Mouse (Mus musculus): ENCODE data around the gene Tcte1. TPM values are rescaled to one million over a fixed set of nuclear protein-coding genes. Genes with fewer than 3 reads are reported as not detected.
A peak's percentile ranks its signal among the peaks of the same experiment; 100 is the strongest.

Gene Tcte1
- polyA plus RNA-seq, 1 experiment from 2014 or later = 1.5 TPM

- 95% methylated on average over 7 of the region's 7 CpGs for WGBS
- Histone ChIP-seq H3K4me3 (ENCODE audit: low read depth, low read length) (no peak overlapping the region), H3K27me3 (ENCODE audit: control insufficient read depth, insufficient read depth, low read length) (peaks cover 3% of the 10 kb centered on the region), H3K9ac (replicated peaks; ENCODE audit: low read length) (no peak overlapping the region), H3K36me3 (replicated peaks; ENCODE audit: control insufficient read depth, insufficient read depth, low read depth, low read length) (no peaks in the 10 kb centered on the region), H3K4me2 (ENCODE audit: low read depth, low read length) (no peak overlapping the region), H3K4me1 (ENCODE audit: control insufficient read depth, insufficient read depth, low read length) (peaks cover 8% of the 10 kb centered on the region), H3K9me3 (replicated peaks; ENCODE audit: control insufficient read depth, low read length) (no peaks in the 10 kb centered on the region), H3K27ac (replicated peaks; ENCODE audit: low read depth, low read length) (no peak overlapping the region)
- no peak for DNase-seq (ENCODE audit: low spot score)
- no peak for ATAC-seq (replicated peaks; ENCODE audit: insufficient number of reproducible peaks, low FRiP score, low TSS enrichment, low read depth)
Observed at GRCm38 (mm10) chr17:45589236-45589635, 66.0 kb downstream of the Tcte1 start.

GRCm38 (mm10) chr17:45589844-45590243, 66.6 kb downstream of the Tcte1 start:
- H3K9ac ChIP-seq (replicated peaks; ENCODE audit: low read length) = no peak overlapping the region
- no peak overlapping the region for H3K4me3 ChIP-seq (ENCODE audit: low read depth, low read length)
- no peak for ATAC-seq (replicated peaks; ENCODE audit: insufficient number of reproducible peaks, low FRiP score, low TSS enrichment, low read depth)
- no peak for DNase-seq (ENCODE audit: low spot score)
- peaks cover 6% of the 10 kb centered on the region for H3K27me3 ChIP-seq (ENCODE audit: control insufficient read depth, insufficient read depth, low read length)
- peaks cover 10% of the 10 kb centered on the region for H3K4me1 ChIP-seq (ENCODE audit: control insufficient read depth, insufficient read depth, low read length)
- no peaks in the 10 kb centered on the region for H3K9me3 ChIP-seq (replicated peaks; ENCODE audit: control insufficient read depth, low read length)
- no peak overlapping the region for H3K4me2 ChIP-seq (ENCODE audit: low read depth, low read length)
- 96% methylated on average over 8 of the region's 8 CpGs for WGBS
- H3K36me3 ChIP-seq (replicated peaks; ENCODE audit: control insufficient read depth, insufficient read depth, low read depth, low read length) = no peaks in the 10 kb centered on the region
- no peak overlapping the region for H3K27ac ChIP-seq (replicated peaks; ENCODE audit: low read depth, low read length)

- H3K4me2 ChIP-seq (ENCODE audit: low read depth, low read length) = no peak overlapping the region
- peaks cover 12% of the 10 kb centered on the region for H3K4me1 ChIP-seq (ENCODE audit: control insufficient read depth, insufficient read depth, low read length)
- no peaks in the 10 kb centered on the region for H3K9me3 ChIP-seq (replicated peaks; ENCODE audit: control insufficient read depth, low read length)
- H3K27me3 ChIP-seq (ENCODE audit: control insufficient read depth, insufficient read depth, low read length) = peaks cover 6% of the 10 kb centered on the region
- ATAC-seq (replicated peaks; ENCODE audit: insufficient number of reproducible peaks, low FRiP score, low TSS enrichment, low read depth) (no peak), DNase-seq (ENCODE audit: low spot score) (no peak)
- H3K27ac ChIP-seq (replicated peaks; ENCODE audit: low read depth, low read length) = no peak overlapping the region
- no peak overlapping the region for H3K9ac ChIP-seq (replicated peaks; ENCODE audit: low read length)
- WGBS = 60% methylated on average over 6 of the region's 6 CpGs
- H3K4me3 ChIP-seq (ENCODE audit: low read depth, low read length) = no peak overlapping the region
- no peaks in the 10 kb centered on the region for H3K36me3 ChIP-seq (replicated peaks; ENCODE audit: control insufficient read depth, insufficient read depth, low read depth, low read length)
Observed at GRCm38 (mm10) chr17:45590410-45590809, 67.2 kb downstream of the Tcte1 start.

DNA sequence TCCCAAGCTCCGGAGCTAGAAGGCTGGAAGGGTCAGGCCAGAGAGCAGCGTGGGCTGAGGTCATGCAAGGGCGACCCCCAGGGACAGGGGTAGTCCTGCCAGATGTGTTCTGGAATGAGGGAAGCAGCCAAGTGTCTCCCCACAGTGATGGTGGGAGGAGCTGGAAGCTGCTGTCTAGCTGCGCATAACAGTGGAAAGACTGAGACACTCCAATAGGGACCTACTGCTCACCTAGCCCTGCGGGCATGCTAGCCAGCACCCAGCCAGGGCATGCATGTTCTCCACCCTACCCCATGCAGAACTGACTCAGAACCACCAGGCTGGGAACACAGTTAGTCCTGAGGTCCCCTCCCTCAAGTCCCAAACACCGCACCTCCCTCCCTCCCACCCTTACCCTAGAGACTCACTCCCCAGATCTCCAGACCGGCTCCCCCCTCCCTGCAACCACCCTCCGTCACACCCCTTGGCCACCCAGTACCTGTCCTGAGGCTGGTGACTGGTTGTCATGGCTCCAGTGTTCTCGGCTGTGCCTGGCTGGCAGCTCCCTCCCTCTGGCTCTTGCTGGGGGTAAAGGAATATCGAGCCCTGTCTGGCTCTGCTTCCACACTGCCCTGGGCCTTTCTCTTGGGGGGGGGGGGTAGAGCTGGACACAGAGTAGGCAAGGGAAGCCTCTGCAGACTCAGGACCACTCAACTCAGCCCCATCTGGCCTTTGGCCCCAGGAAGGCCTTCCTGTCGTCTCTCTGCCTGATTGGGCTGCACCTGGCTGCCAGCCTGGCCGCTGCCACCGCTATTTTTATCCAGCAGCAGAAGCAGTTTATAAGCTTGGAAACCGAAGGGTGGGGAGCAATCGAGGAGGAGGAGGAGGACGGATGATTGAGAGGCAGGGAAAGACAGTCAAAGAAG, 68.7 kb downstream of the Tcte1 start:
- DNase-seq (ENCODE audit: low spot score) (no peak), ATAC-seq (replicated peaks; ENCODE audit: insufficient number of reproducible peaks, low FRiP score, low TSS enrichment, low read depth) (no peak)
- no peaks in the 10 kb centered on the region for H3K9me3 ChIP-seq (replicated peaks; ENCODE audit: control insufficient read depth, low read length)
- 39% methylated on average over 16 of the region's 16 CpGs for WGBS
- H3K4me2 ChIP-seq (ENCODE audit: low read depth, low read length) = no peak overlapping the region
- no peak overlapping the region for H3K4me3 ChIP-seq (ENCODE audit: low read depth, low read length)
- no peak overlapping the region for H3K27ac ChIP-seq (replicated peaks; ENCODE audit: low read depth, low read length)
- H3K36me3 ChIP-seq (replicated peaks; ENCODE audit: control insufficient read depth, insufficient read depth, low read depth, low read length) = no peaks in the 10 kb centered on the region
- peak overlapping the region; percentile 34 for H3K9ac ChIP-seq (replicated peaks; ENCODE audit: low read length)
- H3K27me3 ChIP-seq (ENCODE audit: control insufficient read depth, insufficient read depth, low read length) = peaks cover 6% of the 10 kb centered on the region
- peaks cover 14% of the 10 kb centered on the region for H3K4me1 ChIP-seq (ENCODE audit: control insufficient read depth, insufficient read depth, low read length)

Other genes starting within 250 kb of the Tcte1 start
- 88.6 and 97.6 TPM in 2 replicates for gene Cdc5l, start 89.7 kb upstream of the Tcte1 start, polyA plus RNA-seq (2014; fragmentation: Nextera tagmentation; extraction: Ambion mirVana)
- 0.17 and 0.26 TPM in 2 replicates for gene Spats1, start 48.0 kb upstream of the Tcte1 start, polyA plus RNA-seq (2014; fragmentation: Nextera tagmentation; extraction: Ambion mirVana)
- gene Aars2, start 16.6 kb upstream of the Tcte1 start, polyA plus RNA-seq (2014; fragmentation: Nextera tagmentation; extraction: Ambion mirVana) = 14.3 and 16.1 TPM in 2 replicates
- 5.4 and 6.3 TPM in 2 replicates for gene Tmem151b, start 26.2 kb downstream of the Tcte1 start, polyA plus RNA-seq (2014; fragmentation: Nextera tagmentation; extraction: Ambion mirVana)
- gene Nfkbie, start 32.3 kb downstream of the Tcte1 start, polyA plus RNA-seq (2014; fragmentation: Nextera tagmentation; extraction: Ambion mirVana) = 3.5 and 5.3 TPM in 2 replicates
- gene Slc35b2, start 40.4 kb downstream of the Tcte1 start, polyA plus RNA-seq (2014; fragmentation: Nextera tagmentation; extraction: Ambion mirVana) = 85.6 and 92.2 TPM in 2 replicates
- gene Hsp90ab1, start 49.8 kb downstream of the Tcte1 start, polyA plus RNA-seq (2014; fragmentation: Nextera tagmentation; extraction: Ambion mirVana) = 1,660 and 1,740 TPM in 2 replicates
- 52.5 and 58.9 TPM in 2 replicates for gene Slc29a1, start 76.2 kb downstream of the Tcte1 start, polyA plus RNA-seq (2014; fragmentation: Nextera tagmentation; extraction: Ambion mirVana)
- gene Mymx, start 78.7 kb downstream of the Tcte1 start, polyA plus RNA-seq (2014; fragmentation: Nextera tagmentation; extraction: Ambion mirVana) = 1.6 and 5.6 TPM in 2 replicates
- 0.28 and 0.52 TPM in 2 replicates for gene Capn11, start 135.9 kb downstream of the Tcte1 start, polyA plus RNA-seq (2014; fragmentation: Nextera tagmentation; extraction: Ambion mirVana)
- gene Mrpl14, start 162.9 kb downstream of the Tcte1 start, polyA plus RNA-seq (2014; fragmentation: Nextera tagmentation; extraction: Ambion mirVana) = 127 and 141 TPM in 2 replicates
- gene Tmem63b, start 163.5 kb downstream of the Tcte1 start, polyA plus RNA-seq (2014; fragmentation: Nextera tagmentation; extraction: Ambion mirVana) = 23.5 and 24.8 TPM in 2 replicates
- 0.61 TPM in 1 of 2 replicates, not detected in the other for gene 1600014C23Rik, start 210.4 kb downstream of the Tcte1 start, polyA plus RNA-seq (2014; fragmentation: Nextera tagmentation; extraction: Ambion mirVana)